Mouse (Mus musculus): ENCODE results near the gene 3425401B19Rik. TPM values are rescaled to one million over a fixed set of nuclear protein-coding genes. Genes with fewer than 3 reads are reported as not detected.

Gene 3425401B19Rik
- total and polyA plus RNA-seq, 3 experiments = 0.04 to 0.67 (median 0.05) TPM

DNA sequence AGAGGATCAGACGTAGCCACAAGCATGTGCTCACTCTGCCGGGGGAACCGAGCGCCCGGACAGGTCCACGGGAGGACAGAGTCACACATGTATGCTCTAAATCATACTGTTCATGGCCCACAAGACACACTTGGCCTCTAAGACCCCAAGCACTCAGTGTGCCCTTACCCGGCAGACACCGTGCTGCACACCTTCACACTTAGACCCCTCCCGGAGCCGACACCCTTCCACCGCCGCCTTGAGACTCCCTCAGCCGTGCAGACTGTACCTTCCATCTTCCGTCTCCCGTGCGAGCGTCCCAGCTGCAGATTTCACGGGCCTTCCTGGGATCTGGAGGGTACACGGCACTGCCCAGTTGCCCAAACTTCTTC, 373 bp downstream of the 3425401B19Rik start:
- TF ChIP-seq SMC3 (IDR thresholded peaks at IDR 0.05; ENCODE audit: low read depth, low read length) (no peak), ZMIZ1 (IDR thresholded peaks at IDR 0.05; ENCODE audit: low read depth, low read length) (no peak), MXI1 (IDR thresholded peaks at IDR 0.05; ENCODE audit: low read depth, low read length) (no peak), CTCF (conservative IDR thresholded peaks at IDR 0.05 in 1 of 2, IDR thresholded peaks at IDR 0.05 in 1 of 2; ENCODE audit: low read depth in 2 of 2, low read length in 2 of 2) (no peak), MAX (IDR thresholded peaks at IDR 0.05; ENCODE audit: low read length) (no peak), BHLHE40 (IDR thresholded peaks at IDR 0.05; ENCODE audit: low read depth, low read length) (no peak), NRF1 (IDR thresholded peaks at IDR 0.05; ENCODE audit: low read depth, low read length) (no peak)
- peaks cover 21 to 64% of the 10 kb centered on the region in 2 experiments for H3K4me1 ChIP-seq (ENCODE audit: control insufficient read depth in 1 of 2, insufficient read depth in 2 of 2)
- no peak for DNase-seq (ENCODE audit: extremely low read depth)
- no peaks in the 10 kb centered on the region for H3K79me2 ChIP-seq (replicated peaks; ENCODE audit: control insufficient read depth, extremely low read depth, insufficient read depth, poor library complexity, severe bottlenecking)
- H3K4me3 ChIP-seq (replicated peaks in 1 of 3; ENCODE audit: low read depth in 2 of 3, low read length in 2 of 3, poor library complexity in 1 of 3) = no peak overlapping the region
- dilution Hi-C loops (cut with MboI; ENCODE audit: extremely low pct_ligation_motif_present, extremely low pct_unique_long_range_greater_than_20kb, low sequenced_read_pairs) (no loop called here), in situ Hi-C loops (cut with MboI; ENCODE audit: low pct_ligation_motif_present, low pct_unique_long_range_greater_than_20kb, low sequenced_read_pairs) (no loop called here)
- no peak overlapping the region for H3K27ac ChIP-seq (ENCODE audit: insufficient read depth, low read depth)
- no peaks in the 10 kb centered on the region for H3K36me3 ChIP-seq (replicated peaks in 1 of 2; ENCODE audit: control insufficient read depth in 1 of 2, insufficient read depth in 1 of 2, low read length in 1 of 2)
- H3K27me3 ChIP-seq (replicated peaks) = no peaks in the 10 kb centered on the region
- no peak overlapping the region for H3K9ac ChIP-seq (ENCODE audit: insufficient read depth, low read depth)
- H3K9me3 ChIP-seq (replicated peaks; ENCODE audit: low read length) = no peaks in the 10 kb centered on the region
- H3K4me2 ChIP-seq (ENCODE audit: insufficient read depth, low read depth, poor library complexity, severe bottlenecking) = no peak overlapping the region

DNA sequence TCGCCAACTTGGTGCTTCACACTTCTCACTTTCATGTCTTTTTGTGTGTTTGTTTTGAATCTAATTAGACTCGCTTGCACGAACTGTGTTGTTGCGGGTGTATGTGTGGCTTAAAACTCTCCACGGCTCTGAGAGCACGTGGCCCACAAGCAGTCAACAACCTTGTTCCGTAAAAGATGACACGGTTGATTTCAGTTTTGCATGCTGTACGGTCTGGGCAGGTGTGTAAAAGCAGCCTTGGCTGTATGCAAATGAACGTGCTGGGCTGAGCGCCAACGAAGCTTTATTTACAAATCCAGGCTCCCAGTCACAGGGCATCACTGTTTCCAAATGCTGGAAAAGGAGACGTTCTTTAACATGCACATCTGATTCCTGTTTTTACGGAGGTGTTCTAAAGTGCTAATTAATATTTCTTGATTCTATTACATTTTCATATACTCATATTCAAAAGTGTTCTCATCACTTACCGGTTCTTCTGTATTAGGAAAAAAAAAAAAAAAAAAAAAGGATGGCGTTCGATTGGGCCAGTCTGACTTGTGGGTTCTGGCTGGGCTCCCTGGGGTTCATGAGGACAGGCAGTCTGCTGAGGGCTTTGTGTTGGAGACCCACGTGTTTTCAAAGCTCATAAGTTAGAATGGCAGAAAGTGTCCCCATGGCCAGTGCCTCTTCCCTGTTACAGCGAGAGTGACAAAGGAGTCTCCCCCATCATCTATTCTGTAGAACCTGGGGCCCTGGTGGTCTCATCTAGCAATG, 935 bp downstream of the 3425401B19Rik start:
- Histone ChIP-seq H3K9me3 (replicated peaks; ENCODE audit: low read length) (no peaks in the 10 kb centered on the region), H3K36me3 (replicated peaks in 1 of 2; ENCODE audit: control insufficient read depth in 1 of 2, insufficient read depth in 1 of 2, low read length in 1 of 2) (no peaks in the 10 kb centered on the region), H3K4me1 (ENCODE audit: control insufficient read depth in 1 of 2, insufficient read depth in 2 of 2) (peaks cover 21 to 66% of the 10 kb centered on the region in 2 experiments), H3K9ac (ENCODE audit: insufficient read depth, low read depth) (0 out of 2 replicates have a peak overlapping the region, but pooled peaks have one; percentile 54), H3K79me2 (replicated peaks; ENCODE audit: control insufficient read depth, extremely low read depth, insufficient read depth, poor library complexity, severe bottlenecking) (no peaks in the 10 kb centered on the region), H3K4me2 (ENCODE audit: insufficient read depth, low read depth, poor library complexity, severe bottlenecking) (peak overlapping the region; percentile 90), H3K27ac (ENCODE audit: insufficient read depth, low read depth) (no peak overlapping the region), H3K27me3 (replicated peaks) (no peaks in the 10 kb centered on the region), H3K4me3 (replicated peaks in 1 of 3; ENCODE audit: low read depth in 2 of 3, low read length in 2 of 3, poor library complexity in 1 of 3) (peak overlapping the region in 1 of 3 experiments; percentile 55)
- dilution Hi-C loops (cut with MboI; ENCODE audit: extremely low pct_ligation_motif_present, extremely low pct_unique_long_range_greater_than_20kb, low sequenced_read_pairs) = no loop called here
- in situ Hi-C loops (cut with MboI; ENCODE audit: low pct_ligation_motif_present, low pct_unique_long_range_greater_than_20kb, low sequenced_read_pairs) = no loop called here
- DNase-seq (ENCODE audit: extremely low read depth) = peak; percentile 89
- TF ChIP-seq CHD1 (IDR thresholded peaks at IDR 0.05; ENCODE audit: low read depth, low read length) (no peak), HCFC1 (IDR thresholded peaks at IDR 0.05; ENCODE audit: low read depth, low read length) (peak; percentile 27; the same call in 1 of the 2 replicates), ZMIZ1 (IDR thresholded peaks at IDR 0.05; ENCODE audit: low read depth, low read length) (no peak), USF2 (conservative IDR thresholded peaks at IDR 0.05; ENCODE audit: low read depth, low read length) (peak; percentile 61), MAX (IDR thresholded peaks at IDR 0.05; ENCODE audit: low read length) (peak; percentile 99), ELF1 (IDR thresholded peaks at IDR 0.05; ENCODE audit: low read depth, low read length) (peak; percentile 45; the same call in 1 of the 2 replicates), JUN (IDR thresholded peaks at IDR 0.05; ENCODE audit: insufficient read depth, low read depth, low read length) (peak; percentile 5; the same call in 1 of the 2 replicates), MEF2A (IDR thresholded peaks at IDR 0.05; ENCODE audit: borderline replicate concordance, low read depth, low read length) (peak; percentile 72; the same call in 1 of the 2 replicates), TBP (conservative IDR thresholded peaks at IDR 0.05; ENCODE audit: low read depth, low read length) (no peak), NRF1 (IDR thresholded peaks at IDR 0.05; ENCODE audit: low read depth, low read length) (no peak), MAFK (IDR thresholded peaks at IDR 0.05; ENCODE audit: insufficient replicate concordance, low read length) (peak; percentile 70), USF1 (IDR thresholded peaks at IDR 0.05; ENCODE audit: low read depth, low read length) (peak; percentile 69), NELFE (IDR thresholded peaks at IDR 0.05; ENCODE audit: low read depth, low read length) (no peak), CTCF (conservative IDR thresholded peaks at IDR 0.05 in 1 of 2, IDR thresholded peaks at IDR 0.05 in 1 of 2; ENCODE audit: low read depth in 2 of 2, low read length in 2 of 2) (no peak), KAT2A (IDR thresholded peaks at IDR 0.05; ENCODE audit: insufficient replicate concordance, low read length) (no peak), ETS1 (conservative IDR thresholded peaks at IDR 0.05; ENCODE audit: low read depth, low read length) (peak; percentile 78), E2F4 (IDR thresholded peaks at IDR 0.05; ENCODE audit: insufficient replicate concordance, low read depth, low read length) (0 out of 2 replicates have a peak, but pooled peaks have one; percentile 42), GABPA (IDR thresholded peaks at IDR 0.05; ENCODE audit: insufficient replicate concordance, low read depth, low read length) (no peak), ZNF384 (IDR thresholded peaks at IDR 0.05; ENCODE audit: low read depth, low read length) (peak; percentile 67), SMC3 (IDR thresholded peaks at IDR 0.05; ENCODE audit: low read depth, low read length) (no peak), MYC (IDR thresholded peaks at IDR 0.05; ENCODE audit: low read depth, low read length) (peak; percentile 98), JUND (conservative IDR thresholded peaks at IDR 0.05; ENCODE audit: low read depth, low read length) (no peak), MXI1 (IDR thresholded peaks at IDR 0.05; ENCODE audit: low read depth, low read length) (peak; percentile 96), MAZ (IDR thresholded peaks at IDR 0.05; ENCODE audit: low read depth, low read length) (no peak), SIN3A (IDR thresholded peaks at IDR 0.05; ENCODE audit: low read length) (peak; percentile 86), RCOR1 (conservative IDR thresholded peaks at IDR 0.05; ENCODE audit: low read depth, low read length) (no peak), PAX5 (IDR thresholded peaks at IDR 0.05; ENCODE audit: low read length) (no peak), IRF4 (IDR thresholded peaks at IDR 0.05; ENCODE audit: low read depth, low read length) (peak; percentile 58; the same call in 1 of the 2 replicates)

Data from CH12.LX (cell line).